Mouse (Mus musculus) layer of hippocampus, adult 18-20 months (tissue): ENCODE data around the gene Gm13030. TPM values are rescaled to one million over a fixed set of nuclear protein-coding genes. Genes with fewer than 3 reads are reported as not detected.

Experiments used
- total RNA-seq, 2 experiments: library from RNA; stranded (reverse); gene quantifications; 2 replicates each; pipeline ENCODE4 v1.2.3; 2021

Gene Gm13030
- total RNA-seq, 2 experiments from 2014 or later: not detected

Other genes starting within 250 kb of the Gm13030 start
- gene Vwa5b1, start 238.1 kb downstream of the Gm13030 start, total RNA-seq: 1 to 10 TPM; 4.3 to 4.6 TPM
- gene Pla2g2c, start 149.2 kb downstream of the Gm13030 start, total RNA-seq: under 1 TPM in 1 of 2 experiments, not detected in 1; 0.10 TPM
- gene Ubxn10, start 136.8 kb downstream of the Gm13030 start, total RNA-seq: 1 to 10 TPM; 1.0 to 2.3 TPM
- 1 to 10 TPM; 1.8 to 2.3 TPM for gene Pla2g2f, start 116.3 kb downstream of the Gm13030 start, total RNA-seq
- gene Pla2g2d, start 98.2 kb downstream of the Gm13030 start, total RNA-seq: under 1 TPM; 0.56 to 0.62 TPM
- gene Pla2g5, start 10.5 kb downstream of the Gm13030 start, total RNA-seq: 1 to 10 TPM; 1.3 to 2.3 TPM
- not detected for gene Pla2g2e, start 4.0 kb upstream of the Gm13030 start, total RNA-seq
- gene Otud3, start 40.0 kb upstream of the Gm13030 start, total RNA-seq: 10 to 100 TPM; 10.9 to 13.1 TPM
- not detected for gene Rnf186, start 93.1 kb upstream of the Gm13030 start, total RNA-seq
- 1 to 10 TPM; 2.9 to 3.0 TPM for gene Tmco4, start 98.9 kb upstream of the Gm13030 start, total RNA-seq
- gene Htr6, start 201.6 kb upstream of the Gm13030 start, total RNA-seq: 1 to 10 TPM; 6.5 to 7.6 TPM
- gene Nbl1, start 219.0 kb upstream of the Gm13030 start, total RNA-seq: 10 to 100 TPM; 80.3 to 92.2 TPM